Mouse (Mus musculus) cerebellum, adult 8-10 months (tissue): ENCODE data around the gene Rb1.

Experiments
- DNase-seq: peaks from one replicate; pipeline ENCODE4 v3.0.0; 2022

The Rb1 gene

GRCm38 (mm10) chr14:73334926-73335805, 9.5 kb upstream of the Rb1 start:
- no peak for DNase-seq

- no peak for DNase-seq
Measured at GRCm38 (mm10) chr14:73333880-73334279, 8.3 kb upstream of the Rb1 start.

- DNase-seq, result no peak
Measured at GRCm38 (mm10) chr14:73331386-73331785, 5.8 kb upstream of the Rb1 start.

GRCm38 (mm10) chr14:73329871-73330270, 4.2 kb upstream of the Rb1 start:
- no peak for DNase-seq

GRCm38 (mm10) chr14:73326511-73326910, 889 bp upstream of the Rb1 start:
- no peak for DNase-seq

GRCm38 (mm10) chr14:73324634-73325455, 777 bp downstream of the Rb1 start:
- DNase-seq, result peak; percentile 53

GRCm38 (mm10) chr14:73323965-73324364, 1.7 kb downstream of the Rb1 start:
- DNase-seq, result no peak

- DNase-seq, result no peak
Measured at GRCm38 (mm10) chr14:73322142-73322541, 3.5 kb downstream of the Rb1 start.

GRCm38 (mm10) chr14:73316933-73317332, 8.7 kb downstream of the Rb1 start:
- no peak for DNase-seq

- DNase-seq, result no peak
Measured at GRCm38 (mm10) chr14:73313864-73314263, 11.8 kb downstream of the Rb1 start.

GRCm38 (mm10) chr14:73313396-73313795, 12.2 kb downstream of the Rb1 start:
- no peak for DNase-seq

GRCm38 (mm10) chr14:73312909-73313308, 12.7 kb downstream of the Rb1 start:
- no peak for DNase-seq

GRCm38 (mm10) chr14:73307490-73307889, 18.1 kb downstream of the Rb1 start:
- no peak for DNase-seq

- peak; percentile 56 for DNase-seq
Measured at GRCm38 (mm10) chr14:73303193-73303592, 22.4 kb downstream of the Rb1 start.

GRCm38 (mm10) chr14:73301856-73302255, 23.8 kb downstream of the Rb1 start:
- no peak for DNase-seq

- DNase-seq, result no peak
Measured at GRCm38 (mm10) chr14:73295512-73295911, 30.1 kb downstream of the Rb1 start.

- no peak for DNase-seq
Measured at GRCm38 (mm10) chr14:73293616-73294015, 32.0 kb downstream of the Rb1 start.

- no peak for DNase-seq
Measured at GRCm38 (mm10) chr14:73292434-73292833, 33.2 kb downstream of the Rb1 start.

GRCm38 (mm10) chr14:73289915-73290314, 35.7 kb downstream of the Rb1 start:
- no peak for DNase-seq

GRCm38 (mm10) chr14:73280996-73281395, 44.6 kb downstream of the Rb1 start:
- no peak for DNase-seq

- DNase-seq, result no peak
Measured at GRCm38 (mm10) chr14:73279096-73279495, 46.5 kb downstream of the Rb1 start.

GRCm38 (mm10) chr14:73271807-73272206, 53.8 kb downstream of the Rb1 start:
- DNase-seq, result no peak

- DNase-seq, result no peak
Measured at GRCm38 (mm10) chr14:73266166-73266565, 59.5 kb downstream of the Rb1 start.

GRCm38 (mm10) chr14:73262210-73262609, 63.4 kb downstream of the Rb1 start:
- no peak for DNase-seq
